Mouse (Mus musculus) heart, adult 2 months (tissue): ENCODE measurements around the gene Slk.

ENCODE experiments used
- CTCF ChIP-seq: fragments of 200-600 bp; IDR thresholded peaks from 2 replicates; pipeline ENCODE4 v1.8.1; 2022; ENCODE audit warnings: antibody characterized with exemption, mild to moderate bottlenecking, moderate library complexity
- POLR2A ChIP-seq: fragments of 200-500 bp; IDR thresholded peaks from 2 replicates; pipeline ENCODE4 v1.6.1; 2011; ENCODE audit warnings: mild to moderate bottlenecking, low read depth, low read length, control low read depth; ENCODE audit not compliant: insufficient read depth

GRCm38 (mm10) chr19:47545528-47545927 lies 34.0 kb upstream of the Slk start:
- no peak for TF ChIP-seq POLR2A
- TF ChIP-seq CTCF: no peak
